Mouse (Mus musculus) embryonic fibroblast, embryonic 13.5 days (primary cell): ENCODE data around the gene Srrd. TPM values are rescaled to one million over a fixed set of nuclear protein-coding genes. Genes with fewer than 3 reads are reported as not detected.

Source experiments
- H3K27ac ChIP-seq: 2 replicates; pipeline ENCODE4 v1.5.1; 2012; ENCODE audit warnings: low read length, control low read depth, inconsistent platforms; ENCODE audit not compliant: insufficient read depth
- H3K4me1 ChIP-seq: 2 replicates; pipeline ENCODE4 v1.6.1; 2011; ENCODE audit warnings: low read length; ENCODE audit not compliant: control insufficient read depth, insufficient read depth
- H3K4me3 ChIP-seq: 2 replicates; pipeline ENCODE4 v1.5.1; 2011; ENCODE audit warnings: mild to moderate bottlenecking, control low read depth, low read length; ENCODE audit not compliant: insufficient read depth
- CTCF ChIP-seq: IDR thresholded peaks from 2 replicates; pipeline ENCODE4 v1.5.1; 2011; ENCODE audit warnings: mild to moderate bottlenecking, control low read depth, low read length, moderate library complexity, borderline replicate concordance; ENCODE audit not compliant: insufficient read depth
- POLR2A ChIP-seq: IDR thresholded peaks from 2 replicates; pipeline ENCODE4 v1.6.1; 2011; ENCODE audit warnings: low read depth, mild to moderate bottlenecking, control low read depth, low read length, moderate library complexity
- polyA plus RNA-seq: library from polyadenylated mRNA; stranded (reverse); fragments of >200 nt; gene quantifications from 2 replicates; pipeline ENCODE4 v1.2.4, GENCODE M21; 2011; ENCODE audit warnings: low read depth; ENCODE audit not compliant: missing spikeins, insufficient read length

Srrd gene
- polyA plus RNA-seq, 1 experiment, result 19.2 TPM

DNA sequence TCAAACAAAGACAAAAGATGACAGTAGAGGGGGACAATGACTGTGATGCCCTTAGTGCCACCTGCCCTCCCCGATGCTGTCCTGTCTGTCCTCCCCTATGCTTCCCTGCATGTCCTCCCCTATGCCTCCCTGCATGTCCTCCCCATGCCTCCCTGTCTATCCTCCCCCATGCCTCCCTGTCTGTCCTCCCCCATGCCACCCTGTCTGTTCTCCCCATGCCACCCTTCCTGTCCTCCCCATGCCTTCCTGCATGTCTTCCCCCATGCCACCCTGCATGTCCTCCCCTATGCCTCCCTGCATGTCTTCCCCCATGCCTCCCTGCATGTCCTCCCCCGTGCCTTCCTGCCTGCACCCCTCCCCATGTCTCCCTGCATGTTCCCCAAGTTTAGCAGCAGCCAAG lies 42.7 kb downstream of the Srrd start:
- Histone ChIP-seq H3K27ac (no peak overlapping the region), H3K4me1 (peaks cover 12% of the 10 kb centered on the region)
- TF ChIP-seq POLR2A, result no peak
- no peak for TF ChIP-seq CTCF

DNA sequence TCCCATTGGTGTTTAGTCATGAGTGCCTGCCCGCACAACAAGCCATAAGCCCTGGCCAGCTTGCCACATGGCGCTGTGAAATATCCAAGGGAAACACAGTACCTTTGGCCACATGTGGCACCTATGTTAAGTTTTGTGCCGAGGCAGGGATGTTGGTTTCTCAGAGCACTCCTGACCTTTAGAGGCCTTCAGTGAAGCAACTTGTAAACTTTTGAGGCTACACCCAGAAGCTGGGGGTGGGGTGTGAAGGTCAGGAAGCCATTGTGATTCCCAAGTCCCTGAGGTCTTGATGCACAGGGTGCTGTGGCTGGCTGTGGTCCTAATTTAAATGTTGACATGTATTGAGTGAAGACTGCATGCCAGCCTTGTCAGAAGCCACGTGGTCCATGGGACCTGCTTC lies 43.4 kb downstream of the Srrd start:
- H3K4me3 ChIP-seq, result no peak overlapping the region
- no peak overlapping the region for H3K27ac ChIP-seq
- H3K4me1 ChIP-seq, result peaks cover 15% of the 10 kb centered on the region
- TF ChIP-seq CTCF (no peak), POLR2A (no peak)

More for the DNA sequence above, 42.7 kb downstream of the Srrd start:
- H3K4me3 ChIP-seq, result no peak overlapping the region

- H3K4me1 ChIP-seq, result peaks cover 15% of the 10 kb centered on the region
- no peak for TF ChIP-seq CTCF
- H3K27ac ChIP-seq, result no peak overlapping the region
- H3K4me3 ChIP-seq, result no peak overlapping the region
Measured at GRCm38 (mm10) chr5:112298226-112298988, 44.4 kb downstream of the Srrd start.

- TF ChIP-seq CTCF (no peak), POLR2A (no peak)
- H3K4me1 ChIP-seq, result peaks cover 15% of the 10 kb centered on the region
- H3K27ac ChIP-seq, result no peak overlapping the region
- no peak overlapping the region for H3K4me3 ChIP-seq
Measured at GRCm38 (mm10) chr5:112297257-112297656, 45.6 kb downstream of the Srrd start.

DNA sequence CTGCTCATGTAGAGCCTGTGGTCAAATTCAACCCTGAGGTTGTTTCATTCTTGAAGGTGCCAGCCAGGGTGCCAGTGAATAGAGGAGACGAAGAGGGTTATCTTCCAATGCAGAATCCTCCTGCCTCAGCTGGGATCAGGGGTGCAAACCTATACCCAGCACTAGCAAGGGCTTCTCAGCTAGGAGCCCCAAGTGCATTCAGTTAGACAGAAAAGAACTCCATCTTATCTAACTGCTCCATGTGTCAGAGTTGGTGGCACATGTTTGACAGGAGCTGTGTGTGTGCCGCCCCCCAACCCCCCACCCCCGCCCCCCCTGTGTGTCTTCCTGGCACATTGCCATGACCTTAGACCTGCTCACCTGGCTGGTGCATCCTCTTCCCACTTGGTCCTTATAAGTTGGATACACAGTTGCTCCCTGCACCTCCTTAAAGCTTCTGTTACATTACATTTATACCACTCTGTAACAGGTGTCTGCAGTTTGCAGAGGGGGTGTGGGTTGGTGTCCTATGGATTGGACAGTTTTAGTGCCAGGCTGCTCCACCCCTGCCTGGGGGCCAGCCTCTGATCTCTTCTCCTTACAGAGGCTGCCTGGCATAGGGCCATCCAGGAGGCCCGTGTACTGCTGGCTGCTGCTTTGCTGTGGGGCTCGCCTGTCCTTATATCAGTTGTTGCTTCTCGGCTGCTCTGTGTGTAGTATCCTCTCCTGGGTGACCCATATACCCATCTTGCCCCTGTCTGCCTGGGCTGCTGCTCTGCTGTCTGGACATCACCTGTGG lies 46.2 kb downstream of the Srrd start:
- H3K4me1 ChIP-seq, result peaks cover 15% of the 10 kb centered on the region
- H3K27ac ChIP-seq, result no peak overlapping the region
- TF ChIP-seq POLR2A, result no peak

DNA sequence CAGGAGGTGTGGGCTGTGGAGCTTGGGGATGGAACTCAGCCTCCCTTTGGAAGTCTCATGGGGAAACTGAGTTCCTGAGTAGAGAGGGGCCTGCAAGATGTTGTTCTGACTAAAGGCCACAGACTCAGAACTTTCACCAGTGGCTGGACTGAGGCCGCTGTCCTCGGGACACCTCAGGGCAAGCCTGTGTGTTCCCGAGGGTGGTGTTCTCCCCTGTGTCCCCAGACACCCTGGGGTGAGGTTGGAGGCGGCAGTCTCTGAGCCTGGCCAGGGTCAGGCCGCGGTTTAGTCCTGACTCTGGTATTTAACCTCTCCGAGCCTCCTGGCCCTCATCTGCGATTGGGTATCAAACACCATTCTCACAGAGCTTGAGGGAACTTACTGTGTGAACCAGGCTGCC lies 47.3 kb downstream of the Srrd start:
- Histone ChIP-seq H3K4me3 (no peak overlapping the region), H3K27ac (no peak overlapping the region), H3K4me1 (peaks cover 15% of the 10 kb centered on the region)
- no peak for TF ChIP-seq POLR2A
- no peak for TF ChIP-seq CTCF

More for the DNA sequence above, 46.2 kb downstream of the Srrd start:
- H3K4me3 ChIP-seq, result no peak overlapping the region

DNA sequence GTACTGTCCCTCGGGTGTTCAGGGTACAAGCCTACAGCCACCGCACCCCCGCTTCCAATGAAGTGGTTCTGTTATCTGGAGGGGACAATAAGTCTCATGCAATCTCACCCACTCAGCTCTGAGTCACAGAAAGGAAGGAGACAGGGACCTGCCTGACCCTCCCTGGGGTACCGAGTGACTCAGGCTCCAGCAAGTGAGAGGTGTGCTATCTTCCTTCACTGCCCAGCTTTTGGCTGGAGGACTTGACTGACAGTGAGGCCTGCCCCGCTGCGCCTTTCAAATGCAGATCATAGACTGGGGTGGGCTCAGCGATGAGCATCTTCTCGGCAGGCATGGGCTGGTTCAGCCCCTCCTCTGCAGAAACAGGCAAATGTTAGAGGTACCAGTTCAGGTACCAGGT lies 47.7 kb downstream of the Srrd start:
- Histone ChIP-seq H3K27ac (no peak overlapping the region), H3K4me1 (peaks cover 15% of the 10 kb centered on the region), H3K4me3 (no peak overlapping the region)
- TF ChIP-seq POLR2A, result no peak
- no peak for TF ChIP-seq CTCF

DNA sequence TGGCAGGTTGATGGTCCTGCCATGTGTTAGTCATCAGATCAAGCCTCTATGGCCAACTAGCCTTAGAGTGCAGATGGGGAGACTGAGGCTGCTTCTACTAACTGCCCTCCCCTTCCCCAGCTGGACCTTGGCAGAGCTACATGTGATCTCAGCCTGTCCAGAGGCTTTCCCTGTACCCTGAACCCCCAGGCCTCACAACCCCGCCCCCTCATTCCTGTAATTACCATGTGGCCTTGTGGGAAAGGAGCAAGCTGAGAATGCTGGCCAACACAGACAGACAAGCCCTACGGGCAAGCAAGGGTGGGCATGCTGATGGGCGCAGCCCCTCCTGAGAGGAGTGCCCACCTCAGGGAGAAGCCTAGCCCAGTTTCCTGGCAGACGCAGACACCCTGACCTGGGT lies 48.1 kb downstream of the Srrd start:
- TF ChIP-seq CTCF (no peak), POLR2A (no peak)
- no peak overlapping the region for H3K27ac ChIP-seq
- H3K4me3 ChIP-seq, result no peak overlapping the region
- H3K4me1 ChIP-seq, result peaks cover 15% of the 10 kb centered on the region

GRCm38 (mm10) chr5:112293800-112294199 lies 49.0 kb downstream of the Srrd start:
- H3K4me1 ChIP-seq, result peaks cover 15% of the 10 kb centered on the region
- no peak for TF ChIP-seq POLR2A
- no peak for TF ChIP-seq CTCF
- H3K27ac ChIP-seq, result no peak overlapping the region
- H3K4me3 ChIP-seq, result no peak overlapping the region

DNA sequence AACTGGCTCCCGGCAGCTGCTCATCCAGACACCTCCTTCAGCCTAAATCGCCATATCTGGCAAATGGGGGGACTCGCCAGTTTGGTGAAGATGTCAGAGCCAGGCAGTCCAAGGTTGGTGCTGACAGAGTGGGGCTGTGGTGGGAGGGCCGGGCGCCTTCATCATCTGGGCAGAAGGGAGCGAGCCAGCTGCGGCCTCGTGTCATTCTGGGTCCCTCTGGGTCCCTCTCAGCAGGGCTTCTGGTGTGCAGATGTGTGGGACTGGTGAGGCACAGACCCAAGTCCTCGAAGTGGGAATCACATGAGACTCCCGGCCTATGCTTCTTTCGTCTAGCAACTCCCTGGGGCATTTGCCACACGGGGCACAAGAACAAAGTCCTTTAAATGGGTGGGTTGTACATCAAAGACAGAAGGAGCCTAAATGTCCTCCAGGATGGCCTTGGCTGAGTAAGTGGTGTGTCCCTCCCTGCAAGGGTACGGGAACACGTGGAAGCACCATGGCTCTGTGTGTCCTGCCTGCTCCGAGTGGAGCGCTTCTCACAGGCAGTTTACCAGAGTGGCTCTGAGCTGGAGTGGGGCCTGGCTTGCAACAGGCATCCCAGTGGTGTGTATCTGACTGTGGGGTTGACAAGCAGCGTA lies 50.4 kb downstream of the Srrd start:
- Histone ChIP-seq H3K4me3 (no peak overlapping the region), H3K27ac (no peak overlapping the region), H3K4me1 (peaks cover 15% of the 10 kb centered on the region)
- TF ChIP-seq POLR2A, result no peak
- TF ChIP-seq CTCF, result no peak
